Mouse (Mus musculus): Measurements from ENCODE around the gene C1qtnf5. TPM values are rescaled to one million over a fixed set of nuclear protein-coding genes. Genes with fewer than 3 reads are reported as not detected.

Gene C1qtnf5
- 4.6 and 5.4 TPM in 2 replicates for polyA plus RNA-seq (2014; fragmentation: Nextera tagmentation; extraction: Ambion mirVana)

GRCm38 (mm10) chr9:44107110-44107509, at the start of gene C1qtnf5:
Gene C1qtnf5, plus strand, starts transcription at chr9:44107245.
- Histone ChIP-seq H3K27ac (ENCODE audit: low read depth, low read length) (peak within 1 kb of the TSS; percentile 57; the same call in 1 of the 2 replicates), H3K9me3 (ENCODE audit: control insufficient read depth, low read length) (no peaks in the 10 kb centered on the region), H3K4me1 (ENCODE audit: control insufficient read depth, insufficient read depth, low read length) (peaks cover 42% of the 10 kb centered on the region), H3K4me2 (replicated peaks; ENCODE audit: low read depth, low read length) (peak within 1 kb of the TSS; percentile 32), H3K9ac (ENCODE audit: low read depth, low read length) (peak within 1 kb of the TSS; percentile 19; the same call in 1 of the 2 replicates), H3K4me3 (ENCODE audit: low read length) (peak within 1 kb of the TSS; percentile 8; the same call in 1 of the 2 replicates), H3K36me3 (ENCODE audit: control insufficient read depth, insufficient read depth, low read length) (peaks cover 32% of the 10 kb centered on the region), H3K27me3 (ENCODE audit: control insufficient read depth, insufficient read depth, low read length) (no peaks in the 10 kb centered on the region)
- peak; percentile 61 for ATAC-seq (ENCODE audit: low FRiP score, low TSS enrichment)
- 27% methylated on average over 8 of the region's 8 CpGs for WGBS

GRCm38 (mm10) chr9:44058606-44059005, 48.4 kb upstream of the C1qtnf5 start:
- Histone ChIP-seq H3K4me1 (ENCODE audit: control insufficient read depth, insufficient read depth, low read length) (no peaks in the 10 kb centered on the region), H3K27ac (ENCODE audit: low read depth, low read length) (no peak overlapping the region), H3K36me3 (ENCODE audit: control insufficient read depth, insufficient read depth, low read length) (no peaks in the 10 kb centered on the region), H3K4me2 (replicated peaks; ENCODE audit: low read depth, low read length) (no peak overlapping the region), H3K9ac (ENCODE audit: low read depth, low read length) (no peak overlapping the region), H3K27me3 (ENCODE audit: control insufficient read depth, insufficient read depth, low read length) (no peaks in the 10 kb centered on the region), H3K4me3 (ENCODE audit: low read length) (no peak overlapping the region), H3K9me3 (ENCODE audit: control insufficient read depth, low read length) (no peaks in the 10 kb centered on the region)
- 87% methylated on average over 6 of the region's 6 CpGs for WGBS
- ATAC-seq (ENCODE audit: low FRiP score, low TSS enrichment), result no peak

GRCm38 (mm10) chr9:44065177-44065576, 41.9 kb upstream of the C1qtnf5 start:
- WGBS, result 36% methylated on average over 1 of the region's 1 CpGs
- H3K27ac ChIP-seq (ENCODE audit: low read depth, low read length), result no peak overlapping the region
- no peak for ATAC-seq (ENCODE audit: low FRiP score, low TSS enrichment)
- no peaks in the 10 kb centered on the region for H3K27me3 ChIP-seq (ENCODE audit: control insufficient read depth, insufficient read depth, low read length)
- H3K4me1 ChIP-seq (ENCODE audit: control insufficient read depth, insufficient read depth, low read length), result peaks cover 5% of the 10 kb centered on the region
- H3K4me3 ChIP-seq (ENCODE audit: low read length), result no peak overlapping the region
- H3K9me3 ChIP-seq (ENCODE audit: control insufficient read depth, low read length), result no peaks in the 10 kb centered on the region
- H3K4me2 ChIP-seq (replicated peaks; ENCODE audit: low read depth, low read length), result no peak overlapping the region
- no peaks in the 10 kb centered on the region for H3K36me3 ChIP-seq (ENCODE audit: control insufficient read depth, insufficient read depth, low read length)
- no peak overlapping the region for H3K9ac ChIP-seq (ENCODE audit: low read depth, low read length)

- Histone ChIP-seq H3K27me3 (ENCODE audit: control insufficient read depth, insufficient read depth, low read length) (no peaks in the 10 kb centered on the region), H3K36me3 (ENCODE audit: control insufficient read depth, insufficient read depth, low read length) (no peaks in the 10 kb centered on the region), H3K4me1 (ENCODE audit: control insufficient read depth, insufficient read depth, low read length) (peaks cover 21% of the 10 kb centered on the region), H3K4me2 (replicated peaks; ENCODE audit: low read depth, low read length) (peak within 1 kb of the TSS; percentile 81), H3K4me3 (ENCODE audit: low read length) (peak within 1 kb of the TSS; percentile 47), H3K9me3 (ENCODE audit: control insufficient read depth, low read length) (no peaks in the 10 kb centered on the region), H3K27ac (ENCODE audit: low read depth, low read length) (no peak within 1 kb of the TSS), H3K9ac (ENCODE audit: low read depth, low read length) (peak within 1 kb of the TSS; percentile 55)
- WGBS, result under 1% methylated on average over 36 of the region's 38 CpGs
- peak; percentile 97 for ATAC-seq (ENCODE audit: low FRiP score, low TSS enrichment)
Observed at GRCm38 (mm10) chr9:44066785-44067225, 40.2 kb upstream of the C1qtnf5 start, which contains the start of gene Usp2. Gene Usp2, plus strand, starts transcription at chr9:44067021.

- no peaks in the 10 kb centered on the region for H3K9me3 ChIP-seq (ENCODE audit: control insufficient read depth, low read length)
- H3K4me2 ChIP-seq (replicated peaks; ENCODE audit: low read depth, low read length), result peak overlapping the region; percentile 81
- WGBS, result 6% methylated on average over 15 of the region's 15 CpGs
Observed at GRCm38 (mm10) chr9:44067241-44067959, 39.6 kb upstream of the C1qtnf5 start.

GRCm38 (mm10) chr9:44067960-44068330, 39.1 kb upstream of the C1qtnf5 start:
- no peaks in the 10 kb centered on the region for H3K27me3 ChIP-seq (ENCODE audit: control insufficient read depth, insufficient read depth, low read length)
- H3K4me2 ChIP-seq (replicated peaks; ENCODE audit: low read depth, low read length), result peak overlapping the region; percentile 81; the same call in 1 of the 2 replicates
- no peak overlapping the region for H3K4me3 ChIP-seq (ENCODE audit: low read length)
- no peaks in the 10 kb centered on the region for H3K36me3 ChIP-seq (ENCODE audit: control insufficient read depth, insufficient read depth, low read length)
- no peak overlapping the region for H3K27ac ChIP-seq (ENCODE audit: low read depth, low read length)
- H3K4me1 ChIP-seq (ENCODE audit: control insufficient read depth, insufficient read depth, low read length), result peaks cover 23% of the 10 kb centered on the region
- WGBS, result 78% methylated on average over 6 of the region's 6 CpGs
- no peak for ATAC-seq (ENCODE audit: low FRiP score, low TSS enrichment)
- H3K9ac ChIP-seq (ENCODE audit: low read depth, low read length), result no peak overlapping the region
- H3K9me3 ChIP-seq (ENCODE audit: control insufficient read depth, low read length), result no peaks in the 10 kb centered on the region

More at GRCm38 (mm10) chr9:44067241-44067959, 39.6 kb upstream of the C1qtnf5 start:
- H3K36me3 ChIP-seq (ENCODE audit: control insufficient read depth, insufficient read depth, low read length), result no peaks in the 10 kb centered on the region
- no peaks in the 10 kb centered on the region for H3K27me3 ChIP-seq (ENCODE audit: control insufficient read depth, insufficient read depth, low read length)
- peak; percentile 17; the same call in 1 of the 2 replicates for ATAC-seq (ENCODE audit: low FRiP score, low TSS enrichment)
- no peak overlapping the region for H3K27ac ChIP-seq (ENCODE audit: low read depth, low read length)
- peak overlapping the region; percentile 55 for H3K9ac ChIP-seq (ENCODE audit: low read depth, low read length)
- H3K4me3 ChIP-seq (ENCODE audit: low read length), result peak overlapping the region; percentile 47
- H3K4me1 ChIP-seq (ENCODE audit: control insufficient read depth, insufficient read depth, low read length), result peaks cover 23% of the 10 kb centered on the region

GRCm38 (mm10) chr9:44069252-44069651, 37.8 kb upstream of the C1qtnf5 start:
- Histone ChIP-seq H3K36me3 (ENCODE audit: control insufficient read depth, insufficient read depth, low read length) (no peaks in the 10 kb centered on the region), H3K9me3 (ENCODE audit: control insufficient read depth, low read length) (no peaks in the 10 kb centered on the region), H3K27ac (ENCODE audit: low read depth, low read length) (no peak overlapping the region), H3K9ac (ENCODE audit: low read depth, low read length) (no peak overlapping the region), H3K27me3 (ENCODE audit: control insufficient read depth, insufficient read depth, low read length) (no peaks in the 10 kb centered on the region), H3K4me2 (replicated peaks; ENCODE audit: low read depth, low read length) (no peak overlapping the region), H3K4me3 (ENCODE audit: low read length) (no peak overlapping the region), H3K4me1 (ENCODE audit: control insufficient read depth, insufficient read depth, low read length) (peaks cover 23% of the 10 kb centered on the region)
- 10% methylated on average over 7 of the region's 7 CpGs for WGBS
- ATAC-seq (ENCODE audit: low FRiP score, low TSS enrichment), result no peak

- Histone ChIP-seq H3K4me1 (ENCODE audit: control insufficient read depth, insufficient read depth, low read length) (peaks cover 23% of the 10 kb centered on the region), H3K9ac (ENCODE audit: low read depth, low read length) (no peak overlapping the region), H3K36me3 (ENCODE audit: control insufficient read depth, insufficient read depth, low read length) (no peaks in the 10 kb centered on the region), H3K4me2 (replicated peaks; ENCODE audit: low read depth, low read length) (no peak overlapping the region), H3K4me3 (ENCODE audit: low read length) (no peak overlapping the region), H3K27me3 (ENCODE audit: control insufficient read depth, insufficient read depth, low read length) (no peaks in the 10 kb centered on the region), H3K27ac (ENCODE audit: low read depth, low read length) (no peak overlapping the region), H3K9me3 (ENCODE audit: control insufficient read depth, low read length) (no peaks in the 10 kb centered on the region)
- WGBS, result 61% methylated on average over 14 of the region's 14 CpGs
- ATAC-seq (ENCODE audit: low FRiP score, low TSS enrichment), result no peak
Observed at GRCm38 (mm10) chr9:44070113-44070843, 36.8 kb upstream of the C1qtnf5 start.

- 24% methylated on average over 8 of the region's 8 CpGs for WGBS
- 0 out of 2 replicates have a peak overlapping the region, but pooled peaks have one; percentile 34 for H3K9ac ChIP-seq (ENCODE audit: low read depth, low read length)
Observed at GRCm38 (mm10) chr9:44070844-44071231, 36.2 kb upstream of the C1qtnf5 start.

More at GRCm38 (mm10) chr9:44070844-44071231, 36.2 kb upstream of the C1qtnf5 start:
- Histone ChIP-seq H3K4me1 (ENCODE audit: control insufficient read depth, insufficient read depth, low read length) (peaks cover 23% of the 10 kb centered on the region), H3K27ac (ENCODE audit: low read depth, low read length) (no peak overlapping the region), H3K4me3 (ENCODE audit: low read length) (no peak overlapping the region), H3K27me3 (ENCODE audit: control insufficient read depth, insufficient read depth, low read length) (no peaks in the 10 kb centered on the region), H3K9me3 (ENCODE audit: control insufficient read depth, low read length) (no peaks in the 10 kb centered on the region), H3K4me2 (replicated peaks; ENCODE audit: low read depth, low read length) (no peak overlapping the region), H3K36me3 (ENCODE audit: control insufficient read depth, insufficient read depth, low read length) (no peaks in the 10 kb centered on the region)
- ATAC-seq (ENCODE audit: low FRiP score, low TSS enrichment), result no peak
